Mouse (Mus musculus): ENCODE measurements around the gene Ltb. TPM values are rescaled to one million over a fixed set of nuclear protein-coding genes. Genes with fewer than 3 reads are reported as not detected.

Ltb gene
- polyA plus RNA-seq, 1 experiment from 2014 or later, result 0.48 TPM

- Histone ChIP-seq H3K27me3 (ENCODE audit: control insufficient read depth, insufficient read depth, low read length) (no peaks in the 10 kb centered on the region), H3K4me1 (ENCODE audit: control insufficient read depth, insufficient read depth, low read length) (no peaks in the 10 kb centered on the region), H3K27ac (replicated peaks; ENCODE audit: low read depth, low read length) (no peak overlapping the region), H3K9ac (replicated peaks; ENCODE audit: low read length) (no peak overlapping the region), H3K9me3 (replicated peaks; ENCODE audit: control insufficient read depth, low read length) (no peaks in the 10 kb centered on the region), H3K4me2 (ENCODE audit: low read depth, low read length) (no peak overlapping the region), H3K36me3 (replicated peaks; ENCODE audit: control insufficient read depth, insufficient read depth, low read depth, low read length) (no peaks in the 10 kb centered on the region), H3K4me3 (ENCODE audit: low read depth, low read length) (no peak overlapping the region)
- 75% methylated on average over 3 of the region's 3 CpGs for WGBS
- DNase-seq (ENCODE audit: low spot score) (no peak), ATAC-seq (replicated peaks; ENCODE audit: insufficient number of reproducible peaks, low FRiP score, low TSS enrichment, low read depth) (no peak)
Measured at GRCm38 (mm10) chr17:35210593-35210992, 16.4 kb downstream of the Ltb start.

DNA sequence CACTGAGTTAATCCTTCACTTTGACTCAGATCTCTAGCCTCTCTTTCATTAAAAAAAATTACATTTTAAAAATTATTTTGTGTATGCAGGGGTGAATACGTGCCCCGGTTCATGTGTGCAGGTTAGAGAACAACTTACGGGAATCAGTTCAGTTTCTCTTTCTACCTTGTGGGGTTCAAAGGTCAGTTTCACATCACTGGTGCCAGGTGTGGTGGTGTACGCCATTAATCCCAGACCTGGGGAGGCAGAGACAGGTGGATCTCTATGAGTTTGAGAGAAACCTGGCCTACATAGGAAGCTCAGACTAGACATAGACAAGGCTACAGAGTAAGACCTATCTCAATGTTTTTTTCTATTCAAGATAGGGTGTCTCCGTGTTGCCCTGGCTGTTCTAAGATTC, 18.8 kb downstream of the Ltb start:
- H3K27me3 ChIP-seq (ENCODE audit: control insufficient read depth, insufficient read depth, low read length), result no peaks in the 10 kb centered on the region
- no peak overlapping the region for H3K4me2 ChIP-seq (ENCODE audit: low read depth, low read length)
- no peak overlapping the region for H3K4me3 ChIP-seq (ENCODE audit: low read depth, low read length)
- H3K4me1 ChIP-seq (ENCODE audit: control insufficient read depth, insufficient read depth, low read length), result no peaks in the 10 kb centered on the region
- ATAC-seq (replicated peaks; ENCODE audit: insufficient number of reproducible peaks, low FRiP score, low TSS enrichment, low read depth), result no peak
- H3K9me3 ChIP-seq (replicated peaks; ENCODE audit: control insufficient read depth, low read length), result no peaks in the 10 kb centered on the region
- no peak overlapping the region for H3K9ac ChIP-seq (replicated peaks; ENCODE audit: low read length)
- no peak for DNase-seq (ENCODE audit: low spot score)
- no peak overlapping the region for H3K27ac ChIP-seq (replicated peaks; ENCODE audit: low read depth, low read length)
- 92% methylated on average over 5 of the region's 5 CpGs for WGBS
- no peaks in the 10 kb centered on the region for H3K36me3 ChIP-seq (replicated peaks; ENCODE audit: control insufficient read depth, insufficient read depth, low read depth, low read length)

DNA sequence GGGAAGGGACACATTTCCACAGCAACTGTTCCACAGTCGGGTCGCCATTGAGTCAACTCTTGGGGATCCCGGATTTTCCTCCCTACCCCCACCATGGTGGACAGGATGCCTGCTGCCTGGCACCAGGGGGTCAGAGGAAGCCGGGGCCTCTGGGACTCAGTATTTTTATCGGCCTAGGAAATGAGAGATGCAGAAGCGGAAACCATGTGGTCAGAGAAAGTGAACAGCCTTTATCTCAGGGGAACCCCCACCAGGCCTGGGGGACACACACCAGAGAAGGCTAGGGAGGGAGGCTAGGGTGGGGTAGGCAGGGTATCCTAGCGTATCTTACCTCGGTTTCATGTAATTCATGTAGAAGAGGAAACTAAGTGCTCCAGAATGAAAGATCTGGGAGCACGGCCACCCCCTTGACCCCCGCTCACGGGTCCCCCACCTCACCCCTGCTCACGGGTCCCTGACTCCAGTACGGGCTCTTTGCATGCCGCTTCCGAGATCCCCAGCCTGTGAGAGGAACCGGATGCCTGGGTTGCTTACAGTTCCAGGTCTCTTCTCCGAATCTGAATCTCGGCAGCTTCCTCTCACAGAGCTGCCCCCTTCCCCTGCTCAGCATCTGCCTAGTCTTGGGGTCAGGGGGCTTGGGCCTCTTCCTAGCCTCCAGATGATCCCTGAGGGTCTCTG, 24.4 kb downstream of the Ltb start:
- Histone ChIP-seq H3K4me2 (ENCODE audit: low read depth, low read length) (no peak overlapping the region), H3K27ac (replicated peaks; ENCODE audit: low read depth, low read length) (no peak overlapping the region), H3K4me3 (ENCODE audit: low read depth, low read length) (no peak overlapping the region), H3K9ac (replicated peaks; ENCODE audit: low read length) (no peak overlapping the region), H3K9me3 (replicated peaks; ENCODE audit: control insufficient read depth, low read length) (no peaks in the 10 kb centered on the region), H3K36me3 (replicated peaks; ENCODE audit: control insufficient read depth, insufficient read depth, low read depth, low read length) (no peaks in the 10 kb centered on the region), H3K27me3 (ENCODE audit: control insufficient read depth, insufficient read depth, low read length) (no peaks in the 10 kb centered on the region), H3K4me1 (ENCODE audit: control insufficient read depth, insufficient read depth, low read length) (no peaks in the 10 kb centered on the region)
- DNase-seq (ENCODE audit: low spot score) (no peak), ATAC-seq (replicated peaks; ENCODE audit: insufficient number of reproducible peaks, low FRiP score, low TSS enrichment, low read depth) (no peak)
- WGBS, result 83% methylated on average over 18 of the region's 18 CpGs

- ATAC-seq (replicated peaks; ENCODE audit: insufficient number of reproducible peaks, low FRiP score, low TSS enrichment, low read depth), result no peak
- Histone ChIP-seq H3K27me3 (ENCODE audit: control insufficient read depth, insufficient read depth, low read length) (no peaks in the 10 kb centered on the region), H3K9ac (replicated peaks; ENCODE audit: low read length) (no peak overlapping the region), H3K9me3 (replicated peaks; ENCODE audit: control insufficient read depth, low read length) (no peaks in the 10 kb centered on the region), H3K4me3 (ENCODE audit: low read depth, low read length) (no peak overlapping the region), H3K27ac (replicated peaks; ENCODE audit: low read depth, low read length) (no peak overlapping the region), H3K36me3 (replicated peaks; ENCODE audit: control insufficient read depth, insufficient read depth, low read depth, low read length) (no peaks in the 10 kb centered on the region), H3K4me2 (ENCODE audit: low read depth, low read length) (no peak overlapping the region), H3K4me1 (ENCODE audit: control insufficient read depth, insufficient read depth, low read length) (no peaks in the 10 kb centered on the region)
- DNase-seq (ENCODE audit: low spot score), result no peak
- WGBS, result 84% methylated on average over 6 of the region's 6 CpGs
Measured at GRCm38 (mm10) chr17:35219601-35220041, 25.4 kb downstream of the Ltb start.

- no peaks in the 10 kb centered on the region for H3K4me1 ChIP-seq (ENCODE audit: control insufficient read depth, insufficient read depth, low read length)
- H3K27me3 ChIP-seq (ENCODE audit: control insufficient read depth, insufficient read depth, low read length), result no peaks in the 10 kb centered on the region
- no peak within 1 kb of the TSS for H3K4me2 ChIP-seq (ENCODE audit: low read depth, low read length)
- H3K36me3 ChIP-seq (replicated peaks; ENCODE audit: control insufficient read depth, insufficient read depth, low read depth, low read length), result peaks cover 4% of the 10 kb centered on the region; the same call in 1 of the 2 replicates
- H3K9me3 ChIP-seq (replicated peaks; ENCODE audit: control insufficient read depth, low read length), result no peaks in the 10 kb centered on the region
- no peak within 1 kb of the TSS for H3K9ac ChIP-seq (replicated peaks; ENCODE audit: low read length)
- ATAC-seq (replicated peaks; ENCODE audit: insufficient number of reproducible peaks, low FRiP score, low TSS enrichment, low read depth), result no peak
- no peak within 1 kb of the TSS for H3K4me3 ChIP-seq (ENCODE audit: low read depth, low read length)
- H3K27ac ChIP-seq (replicated peaks; ENCODE audit: low read depth, low read length), result no peak within 1 kb of the TSS
- no peak for DNase-seq (ENCODE audit: low spot score)
- 79% methylated on average over 28 of the region's 28 CpGs for WGBS
Measured at GRCm38 (mm10) chr17:35220156-35220952, 26.1 kb downstream of the Ltb start, which contains the start of gene Gm16181. Gene Gm16181, plus strand, starts transcription at chr17:35220834.

DNA sequence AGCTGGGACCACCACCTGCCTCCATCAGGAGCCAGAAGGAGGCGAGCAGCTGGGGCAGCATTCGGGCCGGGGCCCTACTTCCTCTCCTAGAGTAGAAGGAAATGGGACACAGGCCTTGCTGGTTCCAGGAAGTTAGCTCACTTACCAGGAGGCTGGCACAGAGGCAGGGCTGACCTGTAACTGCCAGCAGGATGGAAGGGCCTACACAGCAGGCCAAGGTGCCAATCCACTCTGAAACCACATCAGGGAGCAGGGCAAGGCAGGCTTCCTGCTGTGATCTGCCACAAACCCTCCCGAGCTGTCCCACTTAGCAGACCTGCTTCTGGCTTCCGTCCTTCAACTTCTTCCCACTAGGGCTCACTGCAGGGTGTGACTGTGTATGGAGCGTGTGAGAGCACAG, 28.1 kb downstream of the Ltb start:
- Histone ChIP-seq H3K36me3 (replicated peaks; ENCODE audit: control insufficient read depth, insufficient read depth, low read depth, low read length) (peaks cover 4% of the 10 kb centered on the region; the same call in 1 of the 2 replicates), H3K27me3 (ENCODE audit: control insufficient read depth, insufficient read depth, low read length) (no peaks in the 10 kb centered on the region), H3K4me3 (ENCODE audit: low read depth, low read length) (no peak overlapping the region), H3K9me3 (replicated peaks; ENCODE audit: control insufficient read depth, low read length) (no peaks in the 10 kb centered on the region), H3K4me2 (ENCODE audit: low read depth, low read length) (no peak overlapping the region), H3K4me1 (ENCODE audit: control insufficient read depth, insufficient read depth, low read length) (no peaks in the 10 kb centered on the region), H3K9ac (replicated peaks; ENCODE audit: low read length) (no peak overlapping the region), H3K27ac (replicated peaks; ENCODE audit: low read depth, low read length) (no peak overlapping the region)
- ATAC-seq (replicated peaks; ENCODE audit: insufficient number of reproducible peaks, low FRiP score, low TSS enrichment, low read depth) (no peak), DNase-seq (ENCODE audit: low spot score) (no peak)
- 77% methylated on average over 6 of the region's 6 CpGs for WGBS

DNA sequence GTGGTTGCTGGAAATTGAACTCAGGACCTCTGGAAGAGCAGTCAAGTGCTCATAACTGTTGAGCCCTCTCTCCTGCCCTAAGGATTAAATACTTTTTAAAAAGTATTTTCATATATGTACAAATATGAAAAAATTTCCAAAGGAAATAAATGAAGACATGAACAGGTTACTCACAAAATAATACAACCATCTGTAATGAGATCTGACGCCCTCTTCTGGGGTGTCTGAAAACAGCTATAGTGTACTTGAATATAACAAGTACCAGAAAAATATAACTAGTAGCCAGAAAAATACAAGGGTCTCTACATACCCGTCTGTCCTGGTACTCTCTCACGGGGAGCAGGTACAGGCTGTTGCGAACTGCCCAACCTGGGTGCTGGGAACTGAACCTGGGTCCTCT, 30.4 kb downstream of the Ltb start:
- Histone ChIP-seq H3K27me3 (ENCODE audit: control insufficient read depth, insufficient read depth, low read length) (no peaks in the 10 kb centered on the region), H3K36me3 (replicated peaks; ENCODE audit: control insufficient read depth, insufficient read depth, low read depth, low read length) (peaks cover 4% of the 10 kb centered on the region), H3K4me2 (ENCODE audit: low read depth, low read length) (no peak overlapping the region), H3K9me3 (replicated peaks; ENCODE audit: control insufficient read depth, low read length) (no peaks in the 10 kb centered on the region), H3K9ac (replicated peaks; ENCODE audit: low read length) (no peak overlapping the region), H3K4me3 (ENCODE audit: low read depth, low read length) (no peak overlapping the region), H3K27ac (replicated peaks; ENCODE audit: low read depth, low read length) (no peak overlapping the region), H3K4me1 (ENCODE audit: control insufficient read depth, insufficient read depth, low read length) (no peaks in the 10 kb centered on the region)
- 87% methylated on average over 4 of the region's 4 CpGs for WGBS
- no peak for DNase-seq (ENCODE audit: low spot score)
- ATAC-seq (replicated peaks; ENCODE audit: insufficient number of reproducible peaks, low FRiP score, low TSS enrichment, low read depth), result no peak

DNA sequence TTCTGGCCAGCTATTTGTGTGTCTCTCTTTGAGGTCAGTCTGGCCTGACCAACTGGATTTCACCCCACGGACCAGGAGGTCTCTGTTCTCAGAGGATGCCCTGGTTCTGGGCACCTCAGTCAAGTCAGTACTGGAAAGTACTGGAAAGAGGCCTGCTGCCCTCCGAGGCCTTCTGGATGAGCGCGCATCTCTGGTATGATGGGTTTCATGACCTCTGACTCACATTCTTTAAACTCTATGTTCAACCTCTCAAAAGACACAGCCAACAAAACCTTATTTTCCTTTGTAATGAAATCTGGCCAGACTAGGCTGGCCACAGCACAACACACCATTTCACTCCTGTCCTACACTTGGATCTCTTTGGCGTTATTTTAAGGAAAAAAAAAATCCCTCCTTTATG, 31.2 kb downstream of the Ltb start:
- Histone ChIP-seq H3K9ac (replicated peaks; ENCODE audit: low read length) (no peak overlapping the region), H3K36me3 (replicated peaks; ENCODE audit: control insufficient read depth, insufficient read depth, low read depth, low read length) (peaks cover 4% of the 10 kb centered on the region), H3K4me3 (ENCODE audit: low read depth, low read length) (no peak overlapping the region), H3K27ac (replicated peaks; ENCODE audit: low read depth, low read length) (no peak overlapping the region), H3K4me2 (ENCODE audit: low read depth, low read length) (no peak overlapping the region), H3K27me3 (ENCODE audit: control insufficient read depth, insufficient read depth, low read length) (no peaks in the 10 kb centered on the region), H3K9me3 (replicated peaks; ENCODE audit: control insufficient read depth, low read length) (no peaks in the 10 kb centered on the region), H3K4me1 (ENCODE audit: control insufficient read depth, insufficient read depth, low read length) (no peaks in the 10 kb centered on the region)
- DNase-seq (ENCODE audit: low spot score), result no peak
- no peak for ATAC-seq (replicated peaks; ENCODE audit: insufficient number of reproducible peaks, low FRiP score, low TSS enrichment, low read depth)
- 98% methylated on average over 5 of the region's 5 CpGs for WGBS
